Mouse (Mus musculus) testis, adult 2 months (tissue): Measurements from ENCODE around the gene Kti12.

Source experiments
- CTCF ChIP-seq: fragments of 200-500 bp; IDR thresholded peaks from 2 replicates; pipeline ENCODE4 v1.5.1; 2012; ENCODE audit warnings: low read depth, mild to moderate bottlenecking, inconsistent platforms, low read length, moderate library complexity; ENCODE audit not compliant: control insufficient read depth, insufficient read depth, insufficient replicate concordance
- POLR2A ChIP-seq: fragments of 200-500 bp; IDR thresholded peaks from 2 replicates; pipeline ENCODE4 v1.6.1; 2012; ENCODE audit warnings: low read depth, mild to moderate bottlenecking, inconsistent platforms, low read length, moderate library complexity; ENCODE audit not compliant: control insufficient read depth

GRCm38 (mm10) chr4:108830698-108831097 is 16.9 kb upstream of the Kti12 start:
- TF ChIP-seq CTCF = no peak
- no peak for TF ChIP-seq POLR2A
